Mouse (Mus musculus): ENCODE results near the gene Mtfp1. TPM values are rescaled to one million over a fixed set of nuclear protein-coding genes. Genes with fewer than 3 reads are reported as not detected.
"Not testable (repeated sequence)": the region's sequence is repeated elsewhere in the genome, so short reads cannot be mapped to it uniquely, and the experiment has no call there.

Gene Mtfp1
- polyA plus RNA-seq, 1 experiment, result 31.2 TPM

DNA sequence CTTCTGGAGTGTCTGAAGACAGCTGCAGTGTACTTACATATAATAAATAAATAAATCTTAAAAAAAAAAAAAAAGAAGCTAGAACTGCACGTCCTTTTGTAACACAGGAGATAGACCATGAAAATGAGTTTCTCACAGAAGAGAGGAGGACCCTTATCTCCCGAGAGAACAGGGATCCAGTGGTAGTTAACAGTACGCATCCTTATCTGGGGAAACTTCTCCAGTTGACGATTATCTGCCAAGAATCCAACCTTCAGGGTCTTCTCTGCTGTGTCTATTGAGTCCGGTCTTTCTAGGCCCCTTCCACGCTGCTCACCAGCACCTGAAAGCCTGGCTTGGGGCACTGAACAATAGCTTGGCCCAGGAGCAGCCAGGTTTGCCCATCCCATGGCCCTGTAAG, 18.7 kb upstream of the Mtfp1 start:
- no peak overlapping the region for H3K27ac ChIP-seq (ENCODE audit: insufficient read depth, low read depth, low read length)
- DNase-seq, result no peak

GRCm38 (mm10) chr11:4113496-4113895, 18.3 kb upstream of the Mtfp1 start:
- Histone ChIP-seq H3K27ac (ENCODE audit: insufficient read depth, low read depth, low read length) (no peak overlapping the region), H3K27me3 (replicated peaks; ENCODE audit: control insufficient read depth, insufficient read depth, low read length) (no peaks in the 10 kb centered on the region), H3K4me3 (ENCODE audit: insufficient read depth, low read depth, low read length) (no peak overlapping the region), H3K36me3 (ENCODE audit: control insufficient read depth, insufficient read depth, low read length) (no peaks in the 10 kb centered on the region), H3K4me1 (ENCODE audit: control insufficient read depth, insufficient read depth, low read length) (no peaks in the 10 kb centered on the region)
- TF ChIP-seq POLR2A (IDR thresholded peaks at IDR 0.05; ENCODE audit: low read depth, low read length) (no peak), CTCF (conservative IDR thresholded peaks at IDR 0.05; ENCODE audit: insufficient read depth, insufficient read length, low read depth, low read length) (no peak)
- 83% methylated on average over 4 of the region's 4 CpGs for WGBS
- no peak for DNase-seq

More for the DNA sequence above, 18.7 kb upstream of the Mtfp1 start:
- H3K27me3 ChIP-seq (replicated peaks; ENCODE audit: control insufficient read depth, insufficient read depth, low read length), result no peaks in the 10 kb centered on the region
- 91% methylated on average over 6 of the region's 6 CpGs for WGBS
- TF ChIP-seq CTCF (conservative IDR thresholded peaks at IDR 0.05; ENCODE audit: insufficient read depth, insufficient read length, low read depth, low read length) (no peak), POLR2A (IDR thresholded peaks at IDR 0.05; ENCODE audit: low read depth, low read length) (no peak)
- no peaks in the 10 kb centered on the region for H3K36me3 ChIP-seq (ENCODE audit: control insufficient read depth, insufficient read depth, low read length)
- no peak overlapping the region for H3K4me3 ChIP-seq (ENCODE audit: insufficient read depth, low read depth, low read length)
- H3K4me1 ChIP-seq (ENCODE audit: control insufficient read depth, insufficient read depth, low read length), result no peaks in the 10 kb centered on the region

DNA sequence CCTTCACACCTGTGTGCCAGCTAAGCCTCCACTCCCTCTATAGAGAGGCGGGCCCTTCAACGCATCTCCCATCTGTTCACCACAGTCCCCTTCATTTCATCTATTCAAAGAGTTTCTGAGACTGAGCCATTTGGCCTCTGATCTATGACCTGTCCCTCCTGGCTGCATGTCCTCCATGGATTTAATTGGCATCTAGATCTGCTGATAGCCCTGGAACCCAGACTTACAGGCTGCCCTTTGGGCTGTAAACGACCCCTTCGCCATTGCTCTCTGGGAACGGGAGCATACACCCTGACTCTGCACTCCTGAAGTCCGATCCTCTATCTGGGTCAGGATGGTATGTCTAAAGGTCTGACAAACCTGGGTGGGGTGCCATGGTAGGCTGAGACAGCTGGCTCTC, 17.6 kb upstream of the Mtfp1 start:
- DNase-seq, result no peak
- H3K27me3 ChIP-seq (replicated peaks; ENCODE audit: control insufficient read depth, insufficient read depth, low read length), result no peaks in the 10 kb centered on the region
- TF ChIP-seq CTCF (conservative IDR thresholded peaks at IDR 0.05; ENCODE audit: insufficient read depth, insufficient read length, low read depth, low read length) (no peak), POLR2A (IDR thresholded peaks at IDR 0.05; ENCODE audit: low read depth, low read length) (no peak)
- H3K36me3 ChIP-seq (ENCODE audit: control insufficient read depth, insufficient read depth, low read length), result no peaks in the 10 kb centered on the region
- H3K4me3 ChIP-seq (ENCODE audit: insufficient read depth, low read depth, low read length), result no peak overlapping the region
- WGBS, result 70% methylated on average over 6 of the region's 6 CpGs
- H3K27ac ChIP-seq (ENCODE audit: insufficient read depth, low read depth, low read length), result no peak overlapping the region
- H3K4me1 ChIP-seq (ENCODE audit: control insufficient read depth, insufficient read depth, low read length), result no peaks in the 10 kb centered on the region

- no peak for TF ChIP-seq POLR2A (IDR thresholded peaks at IDR 0.05; ENCODE audit: low read depth, low read length)
- Histone ChIP-seq H3K4me1 (ENCODE audit: control insufficient read depth, insufficient read depth, low read length) (no peaks in the 10 kb centered on the region), H3K36me3 (ENCODE audit: control insufficient read depth, insufficient read depth, low read length) (no peaks in the 10 kb centered on the region), H3K4me3 (ENCODE audit: insufficient read depth, low read depth, low read length) (no peak overlapping the region), H3K27me3 (replicated peaks; ENCODE audit: control insufficient read depth, insufficient read depth, low read length) (no peaks in the 10 kb centered on the region), H3K27ac (ENCODE audit: insufficient read depth, low read depth, low read length) (no peak overlapping the region)
- WGBS, result 90% methylated on average over 4 of the region's 4 CpGs
- no peak for DNase-seq
Observed at GRCm38 (mm10) chr11:4112033-4112432, 16.8 kb upstream of the Mtfp1 start.

- no peak for DNase-seq
- Histone ChIP-seq H3K36me3 (ENCODE audit: control insufficient read depth, insufficient read depth, low read length) (no peaks in the 10 kb centered on the region), H3K4me3 (ENCODE audit: insufficient read depth, low read depth, low read length) (no peak overlapping the region), H3K27me3 (replicated peaks; ENCODE audit: control insufficient read depth, insufficient read depth, low read length) (no peaks in the 10 kb centered on the region), H3K27ac (ENCODE audit: insufficient read depth, low read depth, low read length) (no peak overlapping the region), H3K4me1 (ENCODE audit: control insufficient read depth, insufficient read depth, low read length) (no peaks in the 10 kb centered on the region)
- WGBS, result 74% methylated on average over 7 of the region's 7 CpGs
- TF ChIP-seq POLR2A (IDR thresholded peaks at IDR 0.05; ENCODE audit: low read depth, low read length) (no peak), CTCF (conservative IDR thresholded peaks at IDR 0.05; ENCODE audit: insufficient read depth, insufficient read length, low read depth, low read length) (no peak)
Observed at GRCm38 (mm10) chr11:4108691-4109090, 13.4 kb upstream of the Mtfp1 start.

DNA sequence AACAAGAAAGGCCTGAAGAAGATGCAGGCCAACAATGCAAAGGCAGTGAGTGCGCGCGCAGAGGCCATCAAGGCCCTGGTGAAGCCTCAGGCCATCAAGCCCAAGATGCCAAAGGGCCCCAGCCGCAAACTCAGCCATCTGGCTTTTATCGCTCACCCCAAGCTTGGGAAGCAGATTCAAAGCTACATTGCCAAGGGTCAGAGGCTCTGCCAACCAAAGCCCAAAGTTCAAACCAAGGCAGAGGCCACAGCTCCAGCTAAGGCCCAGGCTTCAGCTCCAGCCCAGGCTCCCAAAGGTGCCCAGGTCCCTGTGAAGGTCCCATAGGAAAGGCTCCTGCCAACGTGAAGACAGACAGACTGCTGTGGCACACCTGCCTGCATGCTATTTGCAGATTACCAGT, 12.7 kb upstream of the Mtfp1 start:
- not testable (repeated sequence) for H3K4me1 ChIP-seq (ENCODE audit: control insufficient read depth, insufficient read depth, low read length); DNase-seq; H3K4me3 ChIP-seq (ENCODE audit: insufficient read depth, low read depth, low read length); H3K27ac ChIP-seq (ENCODE audit: insufficient read depth, low read depth, low read length); H3K27me3 ChIP-seq (replicated peaks; ENCODE audit: control insufficient read depth, insufficient read depth, low read length); H3K36me3 ChIP-seq (ENCODE audit: control insufficient read depth, insufficient read depth, low read length)
- 91% methylated on average over 6 of the region's 6 CpGs for WGBS

- Histone ChIP-seq H3K4me3 (ENCODE audit: insufficient read depth, low read depth, low read length) (no peak overlapping the region), H3K27ac (ENCODE audit: insufficient read depth, low read depth, low read length) (no peak overlapping the region), H3K27me3 (replicated peaks; ENCODE audit: control insufficient read depth, insufficient read depth, low read length) (no peaks in the 10 kb centered on the region), H3K4me1 (ENCODE audit: control insufficient read depth, insufficient read depth, low read length) (no peaks in the 10 kb centered on the region), H3K36me3 (ENCODE audit: control insufficient read depth, insufficient read depth, low read length) (no peaks in the 10 kb centered on the region)
- no peak for DNase-seq
- TF ChIP-seq CTCF (conservative IDR thresholded peaks at IDR 0.05; ENCODE audit: insufficient read depth, insufficient read length, low read depth, low read length), result no peak
- no peak for TF ChIP-seq POLR2A (IDR thresholded peaks at IDR 0.05; ENCODE audit: low read depth, low read length)
- 48% methylated on average over 6 of the region's 6 CpGs for WGBS
Observed at GRCm38 (mm10) chr11:4105444-4105843, 10.2 kb upstream of the Mtfp1 start.

GRCm38 (mm10) chr11:4104989-4105388, 9.7 kb upstream of the Mtfp1 start:
- Histone ChIP-seq H3K4me3 (ENCODE audit: insufficient read depth, low read depth, low read length) (no peak overlapping the region), H3K27me3 (replicated peaks; ENCODE audit: control insufficient read depth, insufficient read depth, low read length) (no peaks in the 10 kb centered on the region), H3K36me3 (ENCODE audit: control insufficient read depth, insufficient read depth, low read length) (no peaks in the 10 kb centered on the region), H3K27ac (ENCODE audit: insufficient read depth, low read depth, low read length) (no peak overlapping the region), H3K4me1 (ENCODE audit: control insufficient read depth, insufficient read depth, low read length) (no peaks in the 10 kb centered on the region)
- no peak for DNase-seq
- 84% methylated on average over 5 of the region's 5 CpGs for WGBS
- no peak for TF ChIP-seq POLR2A (IDR thresholded peaks at IDR 0.05; ENCODE audit: low read depth, low read length)
- no peak for TF ChIP-seq CTCF (conservative IDR thresholded peaks at IDR 0.05; ENCODE audit: insufficient read depth, insufficient read length, low read depth, low read length)
